Mouse (Mus musculus) cortical plate, adult 2 months (tissue): ENCODE measurements at regions not wholly inside any gene's neighbourhood (a gene's known extent, or its start where the extent isn't known, plus 50 kb on each side); places are given as distances from the start of the nearest gene placed in this dataset.

ENCODE experiments used
- CTCF ChIP-seq: fragments of 200-500 bp; IDR thresholded peaks from 2 replicates; pipeline ENCODE4 v1.5.1; 2011; ENCODE audit warnings: mild to moderate bottlenecking, control low read depth, low read length; ENCODE audit not compliant: insufficient read depth; ENCODE audit errors: extremely low read depth
- POLR2A ChIP-seq: fragments of 200-500 bp; IDR thresholded peaks from 2 replicates; pipeline ENCODE4 v1.6.1; 2011; ENCODE audit warnings: mild to moderate bottlenecking, low read length, control low read depth; ENCODE audit not compliant: insufficient read depth; ENCODE audit errors: extremely low read depth

GRCm38 (mm10) chr7:70501821-70502220 lies 135.3 kb upstream of the Nr2f2 start:
- TF ChIP-seq CTCF (no peak), POLR2A (no peak)
